Mouse (Mus musculus) olfactory bulb, adult 2 months (tissue): ENCODE results near the gene Mmp25.

ENCODE experiments used
- CTCF ChIP-seq: fragments of 200-500 bp; IDR thresholded peaks from 2 replicates; pipeline ENCODE4 v1.5.1; 2012; ENCODE audit warnings: low read depth, mild to moderate bottlenecking, low read length, moderate library complexity; ENCODE audit not compliant: insufficient read depth
- POLR2A ChIP-seq: fragments of 200-500 bp; IDR thresholded peaks from 2 replicates; pipeline ENCODE4 v1.6.1; 2012; ENCODE audit warnings: mild to moderate bottlenecking, low read depth, low read length, moderate library complexity; ENCODE audit not compliant: insufficient read depth

DNA sequence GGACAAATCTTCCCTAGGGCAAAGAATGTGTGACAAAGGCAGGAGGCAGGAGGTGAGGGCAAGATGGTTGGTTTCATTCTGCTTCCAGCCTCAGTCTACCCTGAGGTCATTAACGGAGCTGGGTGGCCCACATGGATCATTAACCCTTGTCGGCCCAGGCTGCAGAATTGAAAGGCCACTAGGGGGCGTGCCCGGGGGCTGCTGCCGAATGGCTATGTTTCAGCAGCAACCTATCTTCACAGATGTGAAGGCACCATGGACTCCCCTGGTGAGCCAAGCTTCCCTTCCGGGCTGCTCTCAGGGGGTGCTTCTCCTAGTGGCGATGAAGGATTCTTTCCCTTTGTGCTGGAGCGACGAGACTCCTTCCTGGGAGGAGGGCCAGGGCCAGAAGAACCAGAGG lies 16.4 kb upstream of the Mmp25 start:
- TF ChIP-seq CTCF (no peak), POLR2A (no peak)
